ENCODE assay signal across 10 mouse cellular contexts in the genomic region with DNA sequence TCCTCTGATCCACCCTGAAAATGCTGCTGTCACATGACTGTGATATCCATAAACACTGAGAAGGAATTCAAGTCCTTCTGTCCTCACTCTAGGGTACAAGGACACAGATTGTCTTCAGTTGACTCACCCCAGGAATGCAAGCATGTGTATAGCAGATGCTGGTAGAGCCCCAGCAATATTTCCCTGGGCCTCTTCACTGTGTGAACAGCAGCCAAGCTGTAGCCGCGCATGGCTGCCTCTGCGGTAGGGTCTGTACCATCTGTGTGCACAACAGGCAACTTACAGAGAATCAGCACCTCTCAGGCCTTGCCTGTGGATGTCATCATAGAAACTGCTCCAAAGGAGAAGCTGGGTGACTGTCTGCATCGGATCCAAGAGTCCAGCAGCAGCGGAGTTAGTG. TPM values are rescaled to one million over a fixed set of nuclear protein-coding genes. Genes with fewer than 3 reads are reported as not detected.
DNase-seq lines count a peak whose midpoint lies in the region; ATAC-seq and TF ChIP-seq lines count a peak whose summit lies in the region.
"Had no signal": no experiment of that assay in that cellular context is flagged by ENCODE, and none has a peak within 500 bp of the region (broad histone marks: within the 10 kb centered on the region; RNA-seq: fewer than 3 reads in every experiment).

No protein-coding gene starts in this region.

- TF ChIP-seq CTCF in CH12.LX (conservative IDR thresholded peaks at IDR 0.05 in 1 of 2, IDR thresholded peaks at IDR 0.05 in 1 of 2; ENCODE audit: low read depth in 2 of 2, low read length in 2 of 2): no peak
- TF ChIP-seq CTCF in intestine, postnatal 0 days (IDR thresholded peaks at IDR 0.05; ENCODE audit: low read depth): no peak

- no peak overlapping the region for H3K27ac ChIP-seq in hindbrain, embryonic 14.5 days
- H3K27ac ChIP-seq in hindbrain, embryonic 12.5 days: no peak overlapping the region
- no peak overlapping the region for H3K27ac ChIP-seq in CH12.LX (ENCODE audit: insufficient read depth, low read depth)
- H3K27ac ChIP-seq in intestine, postnatal 0 days (ENCODE audit: low read depth, low read length): no peak overlapping the region

- in situ Hi-C loops in CH12.LX (cut with MboI; ENCODE audit: low pct_ligation_motif_present, low pct_unique_long_range_greater_than_20kb, low sequenced_read_pairs): no loop called here

- ATAC-seq in hindbrain, embryonic 14.5 days (ENCODE audit: low FRiP score): peak; percentile 82; the same call in 1 of the 2 replicates
- ATAC-seq in hindbrain, embryonic 12.5 days (ENCODE audit: low FRiP score): no peak
- peak; percentile 33; the same call in 1 of the 2 replicates for ATAC-seq in intestine, postnatal 0 days

- peak; percentile 40 for DNase-seq in adrenal gland, adult 2 months
- DNase-seq in adrenal gland, postnatal 10 days: no peak
- DNase-seq in hindbrain, embryonic 14.5 days (ENCODE audit: low spot score): peak; percentile 38
- peak; percentile 67 for DNase-seq in CH12.LX (ENCODE audit: extremely low read depth)
- DNase-seq in ovary, postnatal 10 days (ENCODE audit: low spot score): no peak
- no peak for DNase-seq in T-cell, adult 2 months (ENCODE audit: low spot score)
- DNase-seq: B cell, adult 2 months; lung, postnatal 4 days had no signal

- dilution Hi-C loops in CH12.LX (cut with MboI; ENCODE audit: extremely low pct_ligation_motif_present, extremely low pct_unique_long_range_greater_than_20kb, low sequenced_read_pairs): no loop called here

- H3K36me3 ChIP-seq in hindbrain, embryonic 14.5 days (replicated peaks; ENCODE audit: control insufficient read depth, insufficient read depth): no peaks in the 10 kb centered on the region
- no peaks in the 10 kb centered on the region for H3K36me3 ChIP-seq in hindbrain, embryonic 12.5 days
- no peaks in the 10 kb centered on the region for H3K36me3 ChIP-seq in CH12.LX (replicated peaks in 1 of 2; ENCODE audit: control insufficient read depth in 1 of 2, insufficient read depth in 1 of 2, low read length in 1 of 2)
- H3K36me3 ChIP-seq in intestine, postnatal 0 days (ENCODE audit: control insufficient read depth, insufficient read depth): no peaks in the 10 kb centered on the region

- H3K4me2 ChIP-seq in hindbrain, embryonic 14.5 days (replicated peaks): no peak overlapping the region
- no peak overlapping the region for H3K4me2 ChIP-seq in hindbrain, embryonic 12.5 days (replicated peaks)
- H3K4me2 ChIP-seq in CH12.LX (ENCODE audit: insufficient read depth, low read depth, poor library complexity, severe bottlenecking): no peak overlapping the region
- H3K4me2 ChIP-seq in intestine, postnatal 0 days (replicated peaks; ENCODE audit: low read depth): no peak overlapping the region

- no peak overlapping the region for H3K4me3 ChIP-seq in hindbrain, embryonic 14.5 days (replicated peaks; ENCODE audit: low read length)
- H3K4me3 ChIP-seq in hindbrain, embryonic 12.5 days: no peak overlapping the region
- H3K4me3 ChIP-seq in CH12.LX (replicated peaks in 1 of 3; ENCODE audit: low read depth in 2 of 3, low read length in 2 of 3, poor library complexity in 1 of 3): no peak overlapping the region
- H3K4me3 ChIP-seq in intestine, postnatal 0 days (ENCODE audit: low read depth, low read length): no peak overlapping the region

- no peak overlapping the region for H3K9ac ChIP-seq in hindbrain, embryonic 14.5 days
- no peak overlapping the region for H3K9ac ChIP-seq in hindbrain, embryonic 12.5 days
- H3K9ac ChIP-seq in CH12.LX (ENCODE audit: insufficient read depth, low read depth): no peak overlapping the region
- H3K9ac ChIP-seq in intestine, postnatal 0 days (ENCODE audit: low read depth, low read length): no peak overlapping the region

- no peak for TF ChIP-seq POLR2A in CH12.LX (IDR thresholded peaks at IDR 0.05; ENCODE audit: low read depth, low read length)

- TF ChIP-seq RAD21 in CH12.LX (IDR thresholded peaks at IDR 0.05; ENCODE audit: low read depth, low read length): no peak

- no peaks in the 10 kb centered on the region for H3K79me2 ChIP-seq in CH12.LX (replicated peaks; ENCODE audit: control insufficient read depth, extremely low read depth, insufficient read depth, poor library complexity, severe bottlenecking)

- no peaks in the 10 kb centered on the region for H3K9me3 ChIP-seq in hindbrain, embryonic 14.5 days (ENCODE audit: control insufficient read depth, low read length)
- no peaks in the 10 kb centered on the region for H3K9me3 ChIP-seq in hindbrain, embryonic 12.5 days (replicated peaks)
- no peaks in the 10 kb centered on the region for H3K9me3 ChIP-seq in CH12.LX (replicated peaks; ENCODE audit: low read length)
- no peaks in the 10 kb centered on the region for H3K9me3 ChIP-seq in intestine, postnatal 0 days (ENCODE audit: control insufficient read depth)

- TF ChIP-seq EP300 in CH12.LX (IDR thresholded peaks at IDR 0.05; ENCODE audit: low read length): peak; percentile 29; the same call in 1 of the 2 replicates

- 78% methylated on average over 5 of the region's 5 CpGs for WGBS in hindbrain, embryonic 14.5 days
- WGBS in hindbrain, embryonic 12.5 days: 89% methylated on average over 5 of the region's 5 CpGs
- WGBS in intestine, postnatal 0 days: 77% methylated on average over 5 of the region's 5 CpGs

- no peaks in the 10 kb centered on the region for H3K4me1 ChIP-seq in hindbrain, embryonic 14.5 days (replicated peaks; ENCODE audit: control insufficient read depth, insufficient read depth, low read length)
- no peaks in the 10 kb centered on the region for H3K4me1 ChIP-seq in hindbrain, embryonic 12.5 days
- peaks cover 5 to 19% of the 10 kb centered on the region in 2 experiments; a peak in 3 of 4 replicates for H3K4me1 ChIP-seq in CH12.LX (ENCODE audit: control insufficient read depth in 1 of 2, insufficient read depth in 2 of 2)
- no peaks in the 10 kb centered on the region for H3K4me1 ChIP-seq in intestine, postnatal 0 days (replicated peaks; ENCODE audit: control insufficient read depth, insufficient read depth, low read length)

- no peaks in the 10 kb centered on the region for H3K27me3 ChIP-seq in hindbrain, embryonic 14.5 days (ENCODE audit: control insufficient read depth, insufficient read depth, low read length)
- no peaks in the 10 kb centered on the region for H3K27me3 ChIP-seq in hindbrain, embryonic 12.5 days
- H3K27me3 ChIP-seq in CH12.LX (replicated peaks): peaks cover 1% of the 10 kb centered on the region
- H3K27me3 ChIP-seq in intestine, postnatal 0 days (replicated peaks; ENCODE audit: control insufficient read depth, insufficient read depth, low read length): no peaks in the 10 kb centered on the region

TF ChIP-seq in CH12.LX, 34 proteins besides CTCF, POLR2A, EP300 and RAD21:
- 0 out of 2 replicates have a peak, but pooled peaks have one; percentile 28 for TF ChIP-seq PAX5 (IDR thresholded peaks at IDR 0.05; ENCODE audit: low read length)
- no peak for TF ChIP-seq USF2 (conservative IDR thresholded peaks at IDR 0.05; ENCODE audit: low read depth, low read length)
- peak; percentile 28; the same call in 1 of the 2 replicates for TF ChIP-seq ETS1 (conservative IDR thresholded peaks at IDR 0.05; ENCODE audit: low read depth, low read length)

RNA-seq across cellular contexts. Expression of gene Lgalsl, which starts 47.8 kb away (rescaled TPM):
- 10 to 100 TPM; 21.2 to 33.0 TPM for total RNA-seq in adrenal gland, adult 2 months (2021)
- 1.8 and 2.5 TPM in 2 replicates for polyA plus RNA-seq in adrenal gland, adult 2 months (2012; rRNA removed)
- 10 to 100 TPM; 32.1 to 39.1 TPM for total RNA-seq in adrenal gland, postnatal 10 days (2021)
- polyA plus RNA-seq in hindbrain, embryonic 14.5 days (2014; fragmentation: Nextera tagmentation; extraction: Ambion mirVana): 62.6 and 88.1 TPM in 2 replicates
- 42.1 and 47.7 TPM in 2 replicates for polyA plus RNA-seq in hindbrain, embryonic 12.5 days (2016; fragmentation: Nextera tagmentation; extraction: Ambion mirVana)
- total RNA-seq in CH12.LX (2012; rRNA removed) (8.1 and 9.9 TPM in 2 replicates), CH12.LX (2014; rRNA removed) (22.7 and 26.5 TPM in 2 replicates)
- polyA plus RNA-seq in CH12.LX (2012; ENCODE audit: insufficient read length, low read depth): 16.4 and 16.9 TPM in 2 replicates
- polyA plus RNA-seq in intestine, postnatal 0 days (2015; fragmentation: Nextera tagmentation; extraction: Ambion mirVana): 16.5 and 16.7 TPM in 2 replicates

Comparison
In these comparisons a context has a peak if more than half of its experiments do, and no peak if none do; other contexts are left out.
1. DNase-seq: peak in adrenal gland, adult 2 months (single experiment), hindbrain, embryonic 14.5 days (single experiment) and CH12.LX (single experiment); none in adrenal gland, postnatal 10 days (single experiment), ovary, postnatal 10 days (single experiment) and T-cell, adult 2 months (single experiment).